Mouse (Mus musculus) B cell, adult 67 days (primary cell): ENCODE measurements around the gene Gm10334. TPM values are rescaled to one million over a fixed set of nuclear protein-coding genes. Genes with fewer than 3 reads are reported as not detected.

Source experiments
- total RNA-seq, 2 experiments: library from RNA; stranded (reverse); gene quantifications; 4 replicates each; pipeline ENCODE4 v1.2.4; 2023

Gm10334 gene
- not detected for total RNA-seq

GRCm38 (mm10) chr6:41446045-41446444 lies at the start of gene Gm10334:
TSS of gene Gm10334 (minus strand) at chr6:41446145.

GRCm38 (mm10) chr6:41458632-41459031 lies 12.7 kb upstream of the Gm10334 start, which contains the start of gene Prss1:
TSS of gene Prss1 (plus strand) at chr6:41458932.

Other genes starting within 250 kb of the Gm10334 start
- gene Try4, start 143.9 kb downstream of the Gm10334 start, total RNA-seq = not detected
- not detected for gene Try5, start 129.3 kb downstream of the Gm10334 start, total RNA-seq
- not detected for gene Try10, start 92.0 kb downstream of the Gm10334 start, total RNA-seq
- not detected for gene Prss3, start 68.5 kb downstream of the Gm10334 start, total RNA-seq
- not detected for gene Gm5771, start 53.8 kb downstream of the Gm10334 start, total RNA-seq
- gene Prss1, start 12.8 kb upstream of the Gm10334 start, total RNA-seq = not detected
- gene Prss2, start 75.6 kb upstream of the Gm10334 start, total RNA-seq = not detected
- gene Ephb6, start 159.3 kb upstream of the Gm10334 start, total RNA-seq = 1 to 10 TPM; 1.2 to 1.8 TPM
- gene Trpv6, start 190.3 kb upstream of the Gm10334 start, total RNA-seq = not detected
- gene Trpv5, start 234.6 kb upstream of the Gm10334 start, total RNA-seq = not detected
- gene Llcfc1, start 238.3 kb upstream of the Gm10334 start, total RNA-seq = not detected